Mouse (Mus musculus) adipose tissue, adult 10 weeks (tissue): ENCODE data around the gene Stx18. TPM values are rescaled to one million over a fixed set of nuclear protein-coding genes. Genes with fewer than 3 reads are reported as not detected.

Experiments
- polyA plus RNA-seq: library from polyadenylated mRNA; stranded (reverse); fragments of 350-450 nt; fragmentation: Illumina TruSeq; extraction: RNeasy Lipid Tissue Mini Kit (QIAGEN cat#74804); gene quantifications from one replicate; pipeline ENCODE4 v1.2.3, GENCODE M21; 2014; ENCODE audit warnings: low read depth, low replicate concordance

Stx18 gene
- polyA plus RNA-seq, result 34.1 TPM

GRCm38 (mm10) chr5:38038710-38039592, at the start of gene Stx18:
Gene Stx18 (plus strand): TSS chr5:38038742.

GRCm38 (mm10) chr5:38159634-38160413, 121.3 kb downstream of the Stx18 start, which contains the start of gene Nsg1:
Gene Nsg1 (minus strand): TSS chr5:38159907.

Other genes with a start within 250 kb of the Stx18 start
- 3.3 TPM for gene Msx1, start 214.2 kb upstream of the Stx18 start, polyA plus RNA-seq
- gene Nsg1, start 121.2 kb downstream of the Stx18 start, polyA plus RNA-seq, result 4.6 TPM
- gene Zbtb49, start 181.7 kb downstream of the Stx18 start, polyA plus RNA-seq, result 7.4 TPM
- 42.9 TPM for gene Lyar, start 181.7 kb downstream of the Stx18 start, polyA plus RNA-seq
- 38.5 TPM for gene Tmem128, start 221.4 kb downstream of the Stx18 start, polyA plus RNA-seq
- gene Otop1, start 237.2 kb downstream of the Stx18 start, polyA plus RNA-seq, result 0.15 TPM